Mouse (Mus musculus) heart, postnatal 0 days (tissue): ENCODE data around the gene Rnaseh2b. TPM values are rescaled to one million over a fixed set of nuclear protein-coding genes. Genes with fewer than 3 reads are reported as not detected.

ENCODE experiments used
- ATAC-seq: fragments of 200-750 bp; cut with Nextera tagmentation; 2 replicates; pipeline ENCODE4 v1.8.0; 2017; ENCODE audit warnings: low read depth, moderate number of reproducible peaks, moderate library complexity; ENCODE audit not compliant: insufficient read depth
- DNase-seq: peaks from one replicate; pipeline ENCODE4 v3.0.0-alpha.2; 2016; ENCODE audit warnings: low spot score
- H3K27ac ChIP-seq: fragments of 300-500 bp; sonication (generic); 2 replicates; pipeline ENCODE4 v1.5.1; 2014; ENCODE audit warnings: low read depth, mild to moderate bottlenecking
- H3K27me3 ChIP-seq: fragments of 300-500 bp; sonication (generic); 2 replicates; pipeline ENCODE4 v1.6.1; 2014; ENCODE audit warnings: low read length, mixed read lengths; ENCODE audit not compliant: control insufficient read depth, insufficient read depth
- H3K36me3 ChIP-seq: fragments of 300-500 bp; sonication (generic); replicated peaks from 2 replicates; pipeline ENCODE4 v1.6.1; 2014; ENCODE audit warnings: low read length, mixed read lengths; ENCODE audit not compliant: control insufficient read depth, insufficient read depth
- H3K4me1 ChIP-seq: fragments of 300-500 bp; sonication (generic); 2 replicates; pipeline ENCODE4 v1.6.1; 2014; ENCODE audit warnings: antibody characterized with exemption; ENCODE audit not compliant: control insufficient read depth, insufficient read depth
- H3K4me2 ChIP-seq: fragments of 300-500 bp; sonication (generic); 2 replicates; pipeline ENCODE4 v1.6.1; 2014; ENCODE audit warnings: low read depth, mild to moderate bottlenecking, low read length, moderate library complexity
- H3K4me3 ChIP-seq: fragments of 300-500 bp; sonication (generic); 2 replicates; pipeline ENCODE4 v1.5.1; 2014; ENCODE audit warnings: low read depth, low read length
- H3K9ac ChIP-seq: fragments of 300-500 bp; sonication (generic); replicated peaks from 2 replicates; pipeline ENCODE4 v1.6.1; 2014; ENCODE audit warnings: low read depth, low read length, mixed read lengths
- H3K9me3 ChIP-seq: fragments of 300-500 bp; sonication (generic); replicated peaks from 2 replicates; pipeline ENCODE4 v1.6.1; 2016; ENCODE audit warnings: low read length; ENCODE audit not compliant: control insufficient read depth
- CTCF ChIP-seq: IDR thresholded peaks from 2 replicates; pipeline ENCODE4 v1.5.1; 2016; ENCODE audit warnings: antibody characterized with exemption, control low read depth, low read depth
- EP300 ChIP-seq: IDR thresholded peaks from 2 replicates; pipeline ENCODE4 v1.6.1; 2016; ENCODE audit warnings: antibody characterized with exemption, low read depth
- WGBS: fragments of 180-500 bp; shearing (Covaris S2); extraction: QIAGEN DNeasy Blood & Tissue Kit; methylation state at CpG from one replicate; pipeline ENCODE4 v1.1.7; 2014; 5-methylcytosine and 5-hydroxymethylcytosine counted together
- polyA plus RNA-seq: library from polyadenylated mRNA; unstranded; fragments of >200 nt; fragmentation: Nextera tagmentation; extraction: Ambion mirVana; gene quantifications from 2 replicates; pipeline ENCODE4 v1.2.1, GENCODE M21; 2015
- total RNA-seq: library from RNA; depleted of rRNA; stranded (reverse); fragments of >200 nt; gene quantifications from 2 replicates; pipeline ENCODE4 v1.2.3, GENCODE M21; 2014; ENCODE audit warnings: low replicate concordance; rRNA removed

Gene Rnaseh2b
- 23.8 and 23.9 TPM in 2 replicates for total RNA-seq
- polyA plus RNA-seq = 38.0 and 40.5 TPM in 2 replicates

- H3K27ac ChIP-seq = no peak within 1 kb of the TSS
- no peaks in the 10 kb centered on the region for H3K27me3 ChIP-seq
- ATAC-seq (peak; percentile 49), DNase-seq (no peak)
- TF ChIP-seq EP300 = no peak
- TF ChIP-seq CTCF = no peak
- peak within 1 kb of the TSS; percentile 50 for H3K9ac ChIP-seq
- H3K4me3 ChIP-seq = peak within 1 kb of the TSS; percentile 51
- H3K4me2 ChIP-seq = peak within 1 kb of the TSS; percentile 97
- 2% methylated on average over 53 of the region's 60 CpGs for WGBS
- no peaks in the 10 kb centered on the region for H3K9me3 ChIP-seq
- H3K36me3 ChIP-seq = no peaks in the 10 kb centered on the region
- peaks cover 9% of the 10 kb centered on the region for H3K4me1 ChIP-seq
These were observed at the start of gene Rnaseh2b, which contains the start of gene Dleu7 for GRCm38 (mm10) chr14:62292488-62293339. Gene Rnaseh2b (plus strand): TSS chr14:62292589. Gene Dleu7 (minus strand): TSS chr14:62293047.

GRCm38 (mm10) chr14:62243530-62243929 lies 48.9 kb upstream of the Rnaseh2b start:
- Histone ChIP-seq H3K36me3 (no peaks in the 10 kb centered on the region), H3K9me3 (no peaks in the 10 kb centered on the region), H3K4me1 (peaks cover 4% of the 10 kb centered on the region; the same call in 1 of the 2 replicates), H3K4me2 (no peak overlapping the region), H3K9ac (no peak overlapping the region), H3K4me3 (no peak overlapping the region), H3K27me3 (no peaks in the 10 kb centered on the region), H3K27ac (no peak overlapping the region)
- DNase-seq (no peak), ATAC-seq (no peak)
- 31% methylated on average over 2 of the region's 2 CpGs for WGBS
- TF ChIP-seq EP300 = no peak
- no peak for TF ChIP-seq CTCF

GRCm38 (mm10) chr14:62245557-62245956 lies 46.8 kb upstream of the Rnaseh2b start:
- WGBS = 39% methylated on average over 4 of the region's 4 CpGs
- Histone ChIP-seq H3K27me3 (no peaks in the 10 kb centered on the region), H3K9ac (no peak overlapping the region), H3K4me1 (peaks cover 4% of the 10 kb centered on the region; the same call in 1 of the 2 replicates), H3K4me2 (no peak overlapping the region), H3K4me3 (no peak overlapping the region), H3K36me3 (no peaks in the 10 kb centered on the region), H3K9me3 (no peaks in the 10 kb centered on the region), H3K27ac (no peak overlapping the region)
- TF ChIP-seq CTCF (no peak), EP300 (no peak)
- no peak for DNase-seq
- ATAC-seq = no peak

GRCm38 (mm10) chr14:62248345-62248744 lies 44.0 kb upstream of the Rnaseh2b start:
- Histone ChIP-seq H3K27ac (no peak overlapping the region), H3K4me1 (peaks cover 4% of the 10 kb centered on the region; the same call in 1 of the 2 replicates), H3K9ac (no peak overlapping the region), H3K27me3 (no peaks in the 10 kb centered on the region), H3K36me3 (no peaks in the 10 kb centered on the region), H3K9me3 (no peaks in the 10 kb centered on the region), H3K4me2 (no peak overlapping the region), H3K4me3 (no peak overlapping the region)
- no peak for DNase-seq
- 89% methylated on average over 7 of the region's 7 CpGs for WGBS
- TF ChIP-seq CTCF (no peak), EP300 (no peak)
- no peak for ATAC-seq

- H3K9ac ChIP-seq = no peak overlapping the region
- DNase-seq = no peak
- H3K27ac ChIP-seq = no peak overlapping the region
- no peak overlapping the region for H3K4me2 ChIP-seq
- H3K4me1 ChIP-seq = no peaks in the 10 kb centered on the region
- no peak for ATAC-seq
- TF ChIP-seq CTCF (no peak), EP300 (no peak)
- WGBS = 82% methylated on average over 10 of the region's 10 CpGs
- no peaks in the 10 kb centered on the region for H3K9me3 ChIP-seq
- H3K27me3 ChIP-seq = no peaks in the 10 kb centered on the region
- H3K36me3 ChIP-seq = no peaks in the 10 kb centered on the region
- no peak overlapping the region for H3K4me3 ChIP-seq
These were observed 43.6 kb upstream of the Rnaseh2b start for GRCm38 (mm10) chr14:62248796-62249195.
